Mouse (Mus musculus) forebrain, embryonic 16.5 days (tissue): ENCODE measurements at regions not wholly inside any gene's neighbourhood (a gene's known extent, or its start where the extent isn't known, plus 50 kb on each side); places are given as distances from the start of the nearest gene placed in this dataset.

Source experiments
- ATAC-seq: fragments of 200-750 bp; cut with Nextera tagmentation; 2 replicates; pipeline ENCODE4 v1.8.0; 2017; ENCODE audit warnings: mild to moderate bottlenecking, moderate library complexity
- H3K27ac ChIP-seq: fragments of 300-500 bp; sonication (generic); 2 replicates; pipeline ENCODE4 v1.5.1; 2014; ENCODE audit warnings: low read length, control low read depth
- H3K27me3 ChIP-seq: fragments of 300-500 bp; sonication (generic); replicated peaks from 2 replicates; pipeline ENCODE4 v1.6.1; 2014; ENCODE audit warnings: low read length; ENCODE audit not compliant: control insufficient read depth, insufficient read depth
- H3K36me3 ChIP-seq: fragments of 300-500 bp; sonication (generic); 2 replicates; pipeline ENCODE4 v1.6.1; 2014; ENCODE audit not compliant: control insufficient read depth, insufficient read depth
- H3K4me1 ChIP-seq: fragments of 300-500 bp; sonication (generic); replicated peaks from 2 replicates; pipeline ENCODE4 v1.6.1; 2014; ENCODE audit warnings: low read length; ENCODE audit not compliant: control insufficient read depth, insufficient read depth
- H3K4me2 ChIP-seq: fragments of 300-500 bp; sonication (generic); 2 replicates; pipeline ENCODE4 v1.6.1; 2014; ENCODE audit warnings: mild to moderate bottlenecking, low read length, control low read depth
- H3K4me3 ChIP-seq: fragments of 300-500 bp; sonication (generic); replicated peaks from 2 replicates; pipeline ENCODE4 v1.5.1; 2014; ENCODE audit warnings: mild to moderate bottlenecking, low read length, control low read depth
- H3K9ac ChIP-seq: fragments of 300-500 bp; sonication (generic); replicated peaks from 2 replicates; pipeline ENCODE4 v1.6.1; 2014; ENCODE audit warnings: low read depth, low read length, control low read depth
- H3K9me3 ChIP-seq: fragments of 300-500 bp; sonication (generic); 2 replicates; pipeline ENCODE4 v1.6.1; 2016; ENCODE audit warnings: low read length; ENCODE audit not compliant: control insufficient read depth
- WGBS: fragments of 180-500 bp; shearing (Covaris S2); extraction: QIAGEN DNeasy Blood & Tissue Kit; methylation state at CpG from one replicate; pipeline ENCODE4 v1.1.7; 2014; 5-methylcytosine and 5-hydroxymethylcytosine counted together

GRCm38 (mm10) chr3:15200990-15201389, 131.1 kb downstream of the Gm9733 start:
- Histone ChIP-seq H3K9me3 (no peaks in the 10 kb centered on the region), H3K27me3 (no peaks in the 10 kb centered on the region), H3K36me3 (no peaks in the 10 kb centered on the region), H3K27ac (no peak overlapping the region), H3K4me3 (no peak overlapping the region), H3K4me2 (no peak overlapping the region), H3K9ac (no peak overlapping the region), H3K4me1 (no peaks in the 10 kb centered on the region)
- ATAC-seq = no peak

GRCm38 (mm10) chr3:15202760-15203159, 129.3 kb downstream of the Gm9733 start:
- Histone ChIP-seq H3K9ac (no peak overlapping the region), H3K4me3 (no peak overlapping the region), H3K36me3 (no peaks in the 10 kb centered on the region), H3K9me3 (no peaks in the 10 kb centered on the region), H3K27me3 (no peaks in the 10 kb centered on the region), H3K4me1 (no peaks in the 10 kb centered on the region), H3K4me2 (no peak overlapping the region), H3K27ac (no peak overlapping the region)
- ATAC-seq = no peak
- WGBS = 92% methylated on average over 7 of the region's 7 CpGs

- no peak overlapping the region for H3K4me3 ChIP-seq
- WGBS = 12% methylated on average over 6 of the region's 6 CpGs
- no peaks in the 10 kb centered on the region for H3K27me3 ChIP-seq
- no peak for ATAC-seq
- no peaks in the 10 kb centered on the region for H3K9me3 ChIP-seq
- H3K27ac ChIP-seq = no peak overlapping the region
- H3K4me1 ChIP-seq = no peaks in the 10 kb centered on the region
- H3K9ac ChIP-seq = no peak overlapping the region
- H3K4me2 ChIP-seq = no peak overlapping the region
- H3K36me3 ChIP-seq = no peaks in the 10 kb centered on the region
Measured at GRCm38 (mm10) chr3:15205266-15206229, 126.6 kb downstream of the Gm9733 start.

- H3K4me2 ChIP-seq = no peak overlapping the region
- ATAC-seq = no peak
Measured at GRCm38 (mm10) chr3:15212357-15212756, 119.7 kb downstream of the Gm9733 start.

GRCm38 (mm10) chr3:15217591-15217990, 114.5 kb downstream of the Gm9733 start:
- no peaks in the 10 kb centered on the region for H3K27me3 ChIP-seq
- no peak overlapping the region for H3K27ac ChIP-seq
- no peak for ATAC-seq
- no peak overlapping the region for H3K9ac ChIP-seq
- no peak overlapping the region for H3K4me3 ChIP-seq
- H3K36me3 ChIP-seq = no peaks in the 10 kb centered on the region
- H3K4me2 ChIP-seq = no peak overlapping the region
- H3K4me1 ChIP-seq = no peaks in the 10 kb centered on the region
- H3K9me3 ChIP-seq = no peaks in the 10 kb centered on the region

More at GRCm38 (mm10) chr3:15212357-15212756, 119.7 kb downstream of the Gm9733 start:
- Histone ChIP-seq H3K27ac (no peak overlapping the region), H3K4me3 (no peak overlapping the region), H3K9ac (no peak overlapping the region), H3K27me3 (no peaks in the 10 kb centered on the region), H3K9me3 (no peaks in the 10 kb centered on the region), H3K4me1 (no peaks in the 10 kb centered on the region), H3K36me3 (no peaks in the 10 kb centered on the region)
- WGBS = 84% methylated on average over 3 of the region's 3 CpGs

- no peak overlapping the region for H3K9ac ChIP-seq
- H3K4me3 ChIP-seq = no peak overlapping the region
- H3K36me3 ChIP-seq = no peaks in the 10 kb centered on the region
- 89% methylated on average over 2 of the region's 2 CpGs for WGBS
- ATAC-seq = no peak
- no peaks in the 10 kb centered on the region for H3K27me3 ChIP-seq
- H3K4me1 ChIP-seq = no peaks in the 10 kb centered on the region
- no peak overlapping the region for H3K27ac ChIP-seq
- H3K4me2 ChIP-seq = no peak overlapping the region
- no peaks in the 10 kb centered on the region for H3K9me3 ChIP-seq
Measured at GRCm38 (mm10) chr3:15219275-15219674, 112.8 kb downstream of the Gm9733 start.

GRCm38 (mm10) chr3:15223266-15223665, 108.8 kb downstream of the Gm9733 start:
- Histone ChIP-seq H3K4me1 (no peaks in the 10 kb centered on the region), H3K27ac (no peak overlapping the region), H3K4me3 (no peak overlapping the region), H3K27me3 (no peaks in the 10 kb centered on the region), H3K4me2 (no peak overlapping the region), H3K9me3 (no peaks in the 10 kb centered on the region), H3K9ac (no peak overlapping the region), H3K36me3 (no peaks in the 10 kb centered on the region)
- 85% methylated on average over 6 of the region's 6 CpGs for WGBS
- ATAC-seq = no peak

- WGBS = 73% methylated on average over 1 of the region's 1 CpGs
- H3K9ac ChIP-seq = no peak overlapping the region
- H3K9me3 ChIP-seq = no peaks in the 10 kb centered on the region
- H3K4me3 ChIP-seq = no peak overlapping the region
- H3K4me1 ChIP-seq = no peaks in the 10 kb centered on the region
- no peak overlapping the region for H3K27ac ChIP-seq
- H3K27me3 ChIP-seq = no peaks in the 10 kb centered on the region
- ATAC-seq = no peak
- no peaks in the 10 kb centered on the region for H3K36me3 ChIP-seq
- H3K4me2 ChIP-seq = no peak overlapping the region
Measured at GRCm38 (mm10) chr3:15224452-15224851, 107.7 kb downstream of the Gm9733 start.

- no peak for ATAC-seq
- 85% methylated on average over 2 of the region's 2 CpGs for WGBS
Measured at GRCm38 (mm10) chr3:15228641-15229040, 103.5 kb downstream of the Gm9733 start.

More at GRCm38 (mm10) chr3:15228641-15229040, 103.5 kb downstream of the Gm9733 start:
- Histone ChIP-seq H3K9me3 (no peaks in the 10 kb centered on the region), H3K4me3 (no peak overlapping the region), H3K4me1 (no peaks in the 10 kb centered on the region), H3K4me2 (no peak overlapping the region), H3K27me3 (no peaks in the 10 kb centered on the region), H3K27ac (no peak overlapping the region), H3K36me3 (no peaks in the 10 kb centered on the region), H3K9ac (no peak overlapping the region)
